Mouse (Mus musculus) C2C12 (cell line): ENCODE results near the gene Ankrd40. TPM values are rescaled to one million over a fixed set of nuclear protein-coding genes. Genes with fewer than 3 reads are reported as not detected.

Source experiments
- H3K27me3 ChIP-seq: one replicate; pipeline ENCODE4 v1.6.1; 2011; ENCODE audit not compliant: control insufficient read depth, insufficient read depth, insufficient read length
- H3K36me3 ChIP-seq: one replicate; pipeline ENCODE4 v1.6.1; 2011; ENCODE audit not compliant: control insufficient read depth, insufficient read depth
- H3K4me3 ChIP-seq: one replicate; pipeline ENCODE4 v1.5.1; 2011; ENCODE audit warnings: mild to moderate bottlenecking, control low read depth; ENCODE audit not compliant: poor library complexity, insufficient read depth, severe bottlenecking
- H3K79me2 ChIP-seq: one replicate; pipeline ENCODE4 v1.6.1; 2011; ENCODE audit not compliant: control insufficient read depth, insufficient read depth
- H3K79me3 ChIP-seq: one replicate; pipeline ENCODE4 v1.6.1; 2011; ENCODE audit warnings: low read depth, control low read depth
- H3ac ChIP-seq: one replicate; pipeline ENCODE3; 2011; ENCODE audit warnings: low read depth; ENCODE audit not compliant: control insufficient read depth, insufficient read length
- CEBPB ChIP-seq: IDR thresholded peaks from one replicate; pipeline ENCODE4 v1.6.1; 2011; ENCODE audit warnings: low read depth, mild to moderate bottlenecking, control low read depth, moderate library complexity
- CTCF ChIP-seq: IDR thresholded peaks from one replicate; pipeline ENCODE4 v1.5.1; 2011; ENCODE audit not compliant: control insufficient read depth, insufficient read depth, insufficient read length
- FOSL1 ChIP-seq: IDR thresholded peaks from one replicate; pipeline ENCODE4 v1.8.0; 2011; ENCODE audit warnings: mild to moderate bottlenecking, low read length; ENCODE audit not compliant: poor library complexity, insufficient read depth, severe bottlenecking
- MAX ChIP-seq: IDR thresholded peaks from one replicate; pipeline ENCODE4 v1.6.1; 2011; ENCODE audit warnings: mild to moderate bottlenecking, control low read depth
- MYOD1 ChIP-seq: IDR thresholded peaks from one replicate; pipeline ENCODE4 v1.6.1; 2011; ENCODE audit warnings: low read depth; ENCODE audit not compliant: control insufficient read depth, insufficient read length
- MYOG ChIP-seq: IDR thresholded peaks from one replicate; pipeline ENCODE4 v1.6.1; 2011; ENCODE audit not compliant: control insufficient read depth, insufficient read length; ENCODE audit errors: extremely low read depth
- USF1 ChIP-seq: IDR thresholded peaks from one replicate; pipeline ENCODE4 v1.6.1; 2011; ENCODE audit warnings: low read depth, mild to moderate bottlenecking, control low read depth, moderate library complexity
- long read RNA-seq, 2 experiments: library from polyadenylated mRNA; unstranded; transcript quantifications; one replicate each; pipeline ENCODE4 v2.0.0; 2019 to 2020
- polyA plus RNA-seq: library from polyadenylated mRNA; unstranded; fragments of >200 nt; fragmentation: generic; extraction: Trizol; gene quantifications from one replicate; pipeline ENCODE4 v1.2.1, GENCODE M21; 2012; ENCODE audit warnings: missing spikeins

Gene Ankrd40
- polyA plus RNA-seq = 66.9 TPM
- long read RNA-seq, experiment 1, partial matches to known transcripts = 1 of 11 reads
- long read RNA-seq, experiment 1, other reads (novel, unspliced or antisense) = 7 of 11 reads
- long read RNA-seq, experiment 2, transcript Ankrd40-203 (5 exons, 3,487 nt) = major isoform, 16 of 38 reads
- long read RNA-seq, experiment 2, partial matches to known transcripts = 18 of 38 reads
- long read RNA-seq, experiment 2, other reads (novel, unspliced or antisense) = 1 of 38 reads

DNA sequence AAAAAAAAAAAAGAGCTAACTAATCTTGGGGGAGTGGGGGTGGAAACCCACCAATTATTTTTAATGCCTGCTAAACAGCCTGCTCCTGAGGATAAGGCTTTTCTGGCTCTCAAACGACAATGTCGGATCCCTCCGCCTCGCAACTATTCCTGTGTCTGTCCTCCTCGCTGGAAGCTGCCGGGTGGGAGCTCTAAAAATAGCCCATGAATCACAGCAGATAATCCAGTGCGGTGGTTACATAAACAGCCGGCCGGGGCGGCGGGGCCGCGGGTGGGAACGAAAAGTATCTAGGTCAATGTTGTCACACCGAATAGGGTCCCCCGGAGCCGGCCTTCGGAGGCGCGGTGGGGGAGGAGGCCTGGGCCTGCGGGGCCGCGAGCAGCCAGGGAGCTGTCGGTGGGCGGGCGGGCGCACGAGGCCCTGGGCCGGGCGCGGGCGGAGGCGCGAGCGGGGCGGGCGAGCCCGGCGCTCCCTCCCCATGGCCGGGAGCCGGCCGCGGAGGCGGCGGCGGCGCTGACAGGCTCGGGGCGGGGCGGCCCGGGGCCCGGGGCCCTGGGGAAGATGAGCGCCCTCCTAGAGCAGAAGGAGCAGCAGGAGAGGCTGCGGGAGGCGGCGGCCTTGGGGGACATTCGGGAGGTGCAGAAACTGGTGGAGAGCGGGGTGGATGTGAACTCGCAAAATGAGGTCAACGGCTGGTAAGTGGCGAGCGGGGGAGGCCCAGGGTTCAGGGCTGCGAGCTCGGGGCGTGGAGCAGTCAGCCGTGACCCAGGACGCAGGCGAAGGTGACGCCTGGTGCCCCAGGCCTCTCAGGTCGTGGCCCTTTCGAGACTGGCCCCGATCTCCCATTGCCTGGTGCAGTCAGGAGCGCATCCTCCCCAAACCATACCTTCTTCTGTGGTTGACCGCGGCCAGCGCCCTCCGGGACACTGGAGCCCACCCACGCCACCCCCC is at the start of gene Ankrd40:
Ankrd40 (plus strand) TSS at position 309 of the 951 bp plus-strand sequence.
- Histone ChIP-seq H3K36me3 (peaks cover 5% of the 10 kb centered on the region), H3K79me2 (peaks cover 50% of the 10 kb centered on the region)
- TF ChIP-seq USF1 (no peak), CTCF (no peak), CEBPB (no peak), FOSL1 (peak; percentile 25), MYOD1 (no peak), MYOG (no peak), MAX (peak; percentile 81)

DNA sequence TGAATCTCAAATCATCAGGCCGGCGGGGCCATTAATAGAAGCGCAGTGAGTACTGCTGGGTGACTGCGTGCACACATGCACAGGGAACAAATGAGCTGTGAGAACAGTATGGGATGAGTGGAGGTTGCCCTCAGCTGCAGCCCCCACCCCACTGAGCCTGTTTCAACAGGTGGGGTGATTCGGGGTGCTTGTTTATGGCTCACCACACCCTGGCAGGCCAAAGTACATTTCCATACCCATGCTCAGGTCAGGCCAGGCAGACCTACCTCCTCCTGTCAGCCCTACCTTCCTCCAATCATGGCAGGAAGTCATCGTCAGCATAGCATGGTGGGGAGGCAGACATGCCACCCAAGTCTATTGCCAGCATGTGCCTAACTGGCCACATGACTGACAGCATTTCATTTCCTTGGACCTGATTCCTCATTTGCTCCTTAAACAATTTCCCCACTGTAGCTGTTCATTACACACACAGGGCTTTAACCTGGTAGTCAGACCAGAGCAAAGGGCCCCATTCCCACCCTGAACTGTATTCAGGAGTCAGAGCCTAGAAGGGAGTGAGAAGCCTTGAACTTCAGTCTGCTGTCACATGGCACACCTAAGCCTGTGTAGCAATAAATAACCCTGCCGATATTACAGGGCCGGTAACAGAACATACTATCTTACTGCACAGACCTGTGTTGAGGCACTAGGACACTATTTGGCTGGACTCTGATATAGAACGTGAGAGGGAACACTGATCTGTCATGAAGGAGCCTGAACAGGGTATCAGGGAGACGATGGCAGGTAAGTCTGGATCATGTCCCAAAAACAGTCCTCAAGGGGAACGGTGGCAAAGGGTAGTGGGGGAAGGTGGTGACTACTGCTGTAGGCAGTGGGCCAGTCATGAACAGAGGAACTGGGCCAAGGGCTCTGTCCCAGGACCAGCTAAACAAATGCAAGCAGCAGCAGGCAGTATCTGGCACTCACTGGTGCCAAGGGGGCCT is 46.3 kb upstream of the Ankrd40 start, which contains the start of gene Gm21885:
Gm21885 (plus strand) TSS at position 675 of the 983 bp plus-strand sequence.
- Histone ChIP-seq H3K79me2 (no peaks in the 10 kb centered on the region), H3K27me3 (no peaks in the 10 kb centered on the region), H3ac (no peak within 1 kb of the TSS), H3K4me3 (no peak within 1 kb of the TSS), H3K79me3 (no peaks in the 10 kb centered on the region), H3K36me3 (peaks cover 36% of the 10 kb centered on the region)
- TF ChIP-seq MAX (no peak), FOSL1 (no peak), MYOD1 (no peak), MYOG (no peak), USF1 (no peak), CEBPB (no peak), CTCF (no peak)

More for the DNA sequence above, at the start of gene Ankrd40:
- Histone ChIP-seq H3K4me3 (peak within 1 kb of the TSS; percentile 72), H3K27me3 (no peaks in the 10 kb centered on the region), H3K79me3 (peaks cover 19% of the 10 kb centered on the region), H3ac (peak within 1 kb of the TSS; percentile 94)

DNA sequence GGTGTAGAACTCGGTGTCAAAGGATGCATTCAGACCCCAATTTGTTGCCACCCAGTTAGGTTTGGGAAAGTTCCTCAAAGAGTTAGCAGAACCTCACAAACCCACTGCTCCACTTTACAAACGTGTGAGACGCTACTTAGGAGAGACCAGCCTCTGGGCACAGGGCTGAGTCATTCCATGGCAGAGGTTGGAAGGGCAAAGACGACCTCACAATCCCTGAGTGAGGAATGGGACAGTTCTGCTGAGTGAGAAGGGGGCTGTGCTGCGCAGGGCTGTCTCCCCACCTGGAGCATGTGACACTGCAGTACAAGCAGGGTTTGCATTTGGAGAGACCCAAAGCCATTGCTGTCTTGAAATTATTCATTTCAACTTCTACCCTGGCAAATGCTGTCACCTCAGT is 45.5 kb upstream of the Ankrd40 start:
- Histone ChIP-seq H3K4me3 (no peak overlapping the region), H3K36me3 (peaks cover 42% of the 10 kb centered on the region)

GRCm38 (mm10) chr11:94283536-94284099 is 44.2 kb upstream of the Ankrd40 start:
- Histone ChIP-seq H3K36me3 (peaks cover 55% of the 10 kb centered on the region), H3K4me3 (no peak overlapping the region), H3K79me2 (no peaks in the 10 kb centered on the region), H3K27me3 (no peaks in the 10 kb centered on the region), H3ac (no peak overlapping the region), H3K79me3 (no peaks in the 10 kb centered on the region)
- TF ChIP-seq USF1 = no peak
- no peak for TF ChIP-seq CEBPB
- no peak for TF ChIP-seq FOSL1
- no peak for TF ChIP-seq MAX
- no peak for TF ChIP-seq MYOD1
- TF ChIP-seq MYOG = no peak
- no peak for TF ChIP-seq CTCF

More for the DNA sequence above, 45.5 kb upstream of the Ankrd40 start:
- Histone ChIP-seq H3K79me3 (no peaks in the 10 kb centered on the region), H3K79me2 (no peaks in the 10 kb centered on the region), H3ac (no peak overlapping the region), H3K27me3 (no peaks in the 10 kb centered on the region)
- TF ChIP-seq MYOG (no peak), MYOD1 (no peak), CEBPB (no peak), USF1 (no peak), MAX (no peak), FOSL1 (no peak), CTCF (no peak)
